Mouse (Mus musculus) MN1 (cell line): ENCODE results near the gene Cpeb2.

Experiments used
- DNase-seq: peaks from one replicate; pipeline ENCODE4 v3.0.0-alpha.2; 2016; ENCODE audit warnings: low spot score

Cpeb2 gene

GRCm38 (mm10) chr5:43325561-43325960, 92.6 kb downstream of the Cpeb2 start:
- DNase-seq: peak; percentile 22

DNA sequence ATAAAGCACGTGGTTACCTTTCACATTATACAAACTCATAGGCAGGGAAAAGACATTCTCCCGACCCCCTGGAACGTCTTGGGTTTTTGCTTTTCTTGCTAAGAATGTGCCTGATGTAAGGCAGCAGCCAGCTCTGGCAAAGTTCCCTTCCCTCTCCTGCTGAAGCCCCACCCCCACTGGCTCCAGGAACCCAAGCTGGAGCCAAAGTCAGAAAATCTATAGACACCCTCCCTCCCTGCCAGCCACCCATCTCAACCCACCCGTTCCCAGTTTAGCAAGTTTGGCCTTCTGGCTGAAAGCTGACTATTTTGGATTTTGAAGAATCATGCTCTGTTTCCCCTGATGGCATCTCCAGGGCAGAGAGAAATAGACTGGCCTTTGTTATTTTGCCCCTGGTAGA, 95.6 kb downstream of the Cpeb2 start:
- no peak for DNase-seq

DNA sequence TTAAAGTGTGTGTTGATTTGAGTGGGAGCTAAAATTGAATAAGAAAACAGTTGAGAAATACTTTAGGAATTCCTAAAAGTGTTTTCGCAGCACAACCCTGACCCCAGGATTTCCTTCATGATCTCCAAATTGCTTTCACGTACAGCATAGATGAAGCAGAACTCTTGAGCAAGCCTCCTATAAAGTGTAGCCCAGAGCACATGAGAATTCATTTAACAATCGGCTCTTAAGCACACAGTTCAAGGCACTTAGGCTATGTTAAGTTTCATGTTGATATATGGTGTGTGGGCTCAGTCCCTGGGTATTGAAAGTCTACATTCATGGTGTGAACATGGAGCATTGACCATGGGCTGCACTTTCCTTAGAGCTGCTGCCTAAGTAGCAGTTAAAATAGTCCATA, 97.3 kb downstream of the Cpeb2 start:
- no peak for DNase-seq

- DNase-seq: no peak
Observed at GRCm38 (mm10) chr5:43334469-43334868, 101.5 kb downstream of the Cpeb2 start.

DNA sequence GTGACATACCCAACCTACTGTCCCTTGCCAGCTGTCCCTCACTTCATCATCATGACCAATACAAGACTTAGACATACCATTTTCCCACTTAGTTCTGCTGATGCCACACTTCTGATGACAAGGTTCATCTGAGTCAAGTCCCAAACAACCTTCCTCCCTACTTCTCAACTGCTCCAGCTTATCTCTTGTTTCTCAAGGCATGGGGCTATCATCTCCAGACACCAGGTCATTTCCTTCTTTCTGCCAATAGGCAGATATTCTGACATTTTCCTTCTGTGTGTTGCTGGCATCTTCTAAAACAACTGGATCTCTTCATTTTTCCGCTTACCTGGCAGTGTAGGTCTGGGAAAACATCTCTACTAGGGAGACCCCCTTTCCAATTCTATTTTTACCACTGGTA, 104.2 kb downstream of the Cpeb2 start:
- no peak for DNase-seq

GRCm38 (mm10) chr5:43338771-43339475, 106.0 kb downstream of the Cpeb2 start:
- peak; percentile 50 for DNase-seq
